Mouse (Mus musculus) bone marrow macrophage, adult 2 months (primary cell): ENCODE results near the gene Doc2b.

Source experiments
- CTCF ChIP-seq: IDR thresholded peaks from 2 replicates; pipeline ENCODE4 v1.5.1; 2012; ENCODE audit warnings: low read depth, mild to moderate bottlenecking, low read length, moderate library complexity
- POLR2A ChIP-seq: IDR thresholded peaks from 2 replicates; pipeline ENCODE4 v1.6.1; 2012; ENCODE audit warnings: mild to moderate bottlenecking, low read depth, low read length, borderline replicate concordance

GRCm38 (mm10) chr11:75740204-75740603, 55.6 kb downstream of the Doc2b start:
- TF ChIP-seq CTCF: no peak
- TF ChIP-seq POLR2A: no peak
